Mouse (Mus musculus): ENCODE results near the gene Etnk1.
A peak's percentile ranks its signal among the peaks of the same experiment; 100 is the strongest.

Gene Etnk1

DNA sequence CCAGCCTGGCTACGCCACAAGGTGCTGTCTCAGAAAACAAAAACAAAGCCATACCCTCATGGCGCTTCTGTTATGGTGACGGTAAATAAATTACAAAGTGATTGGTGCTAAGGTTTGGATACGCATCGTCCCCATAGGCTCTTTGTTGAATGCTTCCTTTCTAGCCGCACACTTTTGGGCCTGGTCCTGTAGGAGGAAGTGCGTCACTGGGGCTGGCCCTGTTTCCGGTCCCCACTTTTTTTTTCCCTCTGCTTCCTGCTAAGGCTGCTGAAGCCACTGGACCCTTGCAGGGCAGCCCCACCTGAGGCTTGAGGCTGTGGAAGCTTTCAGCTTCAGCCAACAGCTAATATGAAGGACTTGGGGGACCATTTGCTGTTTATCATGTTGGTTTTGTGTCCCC is 54.2 kb downstream of the Etnk1 start:
- DNase-seq: no peak

DNA sequence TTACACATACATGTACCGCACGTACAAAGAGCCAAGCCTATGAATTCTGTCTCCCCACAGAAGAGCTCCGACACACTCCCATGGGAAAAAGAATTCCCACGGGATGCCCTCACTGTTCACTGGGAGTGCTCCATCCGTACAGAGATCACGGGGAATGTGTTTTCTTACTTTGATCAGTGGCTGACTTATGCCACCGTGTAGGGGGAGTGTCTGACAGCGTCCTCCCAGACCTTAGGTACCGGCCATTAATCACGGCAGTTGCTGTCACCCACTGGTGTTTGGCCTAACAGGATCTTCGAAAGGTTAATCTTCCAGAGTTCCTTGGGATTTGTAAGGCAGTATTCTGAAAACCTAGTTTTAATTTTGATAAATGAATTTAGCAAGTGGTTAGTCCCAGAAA is 57.0 kb downstream of the Etnk1 start:
- DNase-seq: no peak

DNA sequence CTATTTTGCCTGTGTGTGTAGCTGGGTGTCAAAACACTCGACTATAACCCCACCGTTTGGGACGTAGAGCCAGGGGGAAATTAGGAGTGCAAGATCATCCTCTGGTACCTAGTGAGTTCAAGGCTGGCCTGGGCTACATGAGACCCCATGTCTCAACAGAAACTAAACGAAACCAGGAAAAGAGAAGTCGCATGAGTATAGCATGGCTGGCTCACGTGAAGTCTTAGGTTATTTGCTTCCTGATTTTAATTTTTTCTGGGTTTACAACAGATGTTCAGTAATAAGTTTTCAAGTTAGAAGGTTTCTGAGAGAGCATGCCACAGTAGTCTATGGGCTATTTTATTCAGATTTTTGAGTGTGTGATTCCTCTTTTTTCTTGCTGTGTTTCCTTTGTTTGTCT is 57.9 kb downstream of the Etnk1 start:
- no peak for DNase-seq

DNA sequence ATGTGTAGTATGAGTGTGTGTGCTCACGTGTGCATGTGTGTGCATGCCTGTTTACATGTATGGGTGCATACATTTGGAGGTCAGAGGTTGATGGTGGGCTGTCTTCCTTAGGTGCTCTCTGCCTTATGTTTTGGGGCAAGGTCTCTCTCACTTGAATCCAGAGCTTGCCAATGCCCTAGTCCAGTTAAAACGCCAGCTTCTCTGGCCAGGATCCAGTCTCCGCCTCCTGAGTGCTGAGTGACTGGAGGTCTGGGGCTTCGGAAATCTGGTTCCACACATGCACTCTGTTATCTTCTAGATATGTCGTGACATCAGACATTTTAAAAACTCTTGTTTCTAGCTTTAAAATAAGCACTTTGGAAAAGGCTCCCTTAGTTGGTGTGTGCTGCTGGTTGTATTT is 61.7 kb downstream of the Etnk1 start:
- no peak for DNase-seq

DNA sequence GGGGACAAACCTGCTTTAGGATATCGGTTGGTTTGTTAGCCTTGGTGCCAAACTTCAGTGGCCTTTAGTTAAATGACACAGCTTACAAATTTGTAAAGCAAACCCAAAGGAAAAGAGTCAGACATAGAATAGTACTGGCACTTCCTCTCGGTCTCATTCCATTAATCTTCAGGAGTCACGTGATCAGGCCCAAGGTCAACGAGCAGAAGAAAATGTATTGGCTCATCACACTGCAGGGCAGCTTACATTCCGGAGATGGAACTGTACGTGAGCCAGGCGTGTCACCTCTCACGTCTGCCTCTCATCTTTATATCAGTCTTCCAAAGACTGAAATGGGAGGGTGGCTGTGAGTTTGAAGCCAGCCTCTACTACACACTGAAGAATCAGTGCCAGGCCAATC is 62.9 kb downstream of the Etnk1 start:
- DNase-seq: no peak

DNA sequence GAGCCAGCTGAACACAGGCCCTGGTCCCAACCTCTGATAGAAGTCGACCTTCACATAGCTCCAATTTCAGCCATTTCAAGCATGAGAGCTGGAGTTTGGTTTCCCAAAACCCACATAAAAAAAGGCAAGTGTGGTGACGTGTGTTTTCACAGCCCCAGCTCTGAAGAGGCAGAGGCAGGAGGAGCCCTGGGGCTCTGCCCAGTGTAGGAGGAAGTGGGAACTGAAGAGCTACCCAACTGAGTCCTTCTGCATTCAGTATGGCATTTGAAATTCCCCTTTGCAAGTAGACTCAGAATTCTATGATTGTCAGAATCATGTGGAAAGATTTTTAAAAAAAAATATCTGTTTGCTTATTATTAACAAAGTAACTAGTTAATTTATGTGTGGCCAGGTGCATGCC is 63.9 kb downstream of the Etnk1 start:
- DNase-seq: no peak

DNA sequence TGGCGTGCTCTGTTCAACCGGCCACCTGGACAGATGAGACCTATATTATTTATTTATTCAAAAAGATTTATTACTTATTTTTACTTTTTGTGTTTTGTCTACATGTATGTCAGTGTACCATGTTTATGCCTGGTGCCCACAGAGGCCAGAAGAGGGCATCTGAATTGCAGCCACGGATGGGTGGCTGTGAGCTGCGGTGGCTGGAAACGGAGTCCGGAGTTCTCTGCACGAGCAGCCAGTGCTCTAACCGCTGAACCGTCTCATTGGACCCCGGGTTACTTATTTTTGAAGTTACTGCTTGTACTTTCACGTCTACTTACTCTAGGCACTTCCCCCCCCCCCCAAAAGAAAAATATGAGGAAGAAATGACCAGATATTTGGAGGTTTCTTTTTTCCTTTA is 65.7 kb downstream of the Etnk1 start:
- no peak for DNase-seq

DNA sequence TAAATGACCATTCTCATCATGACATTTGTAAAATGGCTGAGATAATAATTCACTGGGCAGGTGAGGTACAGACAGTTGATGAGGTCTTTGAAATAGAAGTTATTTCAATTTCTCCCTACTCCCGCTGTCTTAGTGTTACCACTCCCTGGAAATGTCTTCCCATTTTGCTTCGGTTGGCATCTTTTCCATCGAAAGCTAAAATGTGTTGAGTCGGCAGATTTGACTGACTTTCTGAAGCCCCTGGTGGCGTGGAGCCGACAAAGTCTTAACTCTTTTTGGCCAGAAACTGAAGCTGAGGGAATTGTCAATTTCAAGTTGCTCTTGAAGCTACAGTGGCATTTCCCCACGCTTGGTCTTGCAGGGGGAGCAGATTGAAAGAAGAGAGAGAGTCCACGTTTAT is 67.8 kb downstream of the Etnk1 start:
- no peak for DNase-seq

DNA sequence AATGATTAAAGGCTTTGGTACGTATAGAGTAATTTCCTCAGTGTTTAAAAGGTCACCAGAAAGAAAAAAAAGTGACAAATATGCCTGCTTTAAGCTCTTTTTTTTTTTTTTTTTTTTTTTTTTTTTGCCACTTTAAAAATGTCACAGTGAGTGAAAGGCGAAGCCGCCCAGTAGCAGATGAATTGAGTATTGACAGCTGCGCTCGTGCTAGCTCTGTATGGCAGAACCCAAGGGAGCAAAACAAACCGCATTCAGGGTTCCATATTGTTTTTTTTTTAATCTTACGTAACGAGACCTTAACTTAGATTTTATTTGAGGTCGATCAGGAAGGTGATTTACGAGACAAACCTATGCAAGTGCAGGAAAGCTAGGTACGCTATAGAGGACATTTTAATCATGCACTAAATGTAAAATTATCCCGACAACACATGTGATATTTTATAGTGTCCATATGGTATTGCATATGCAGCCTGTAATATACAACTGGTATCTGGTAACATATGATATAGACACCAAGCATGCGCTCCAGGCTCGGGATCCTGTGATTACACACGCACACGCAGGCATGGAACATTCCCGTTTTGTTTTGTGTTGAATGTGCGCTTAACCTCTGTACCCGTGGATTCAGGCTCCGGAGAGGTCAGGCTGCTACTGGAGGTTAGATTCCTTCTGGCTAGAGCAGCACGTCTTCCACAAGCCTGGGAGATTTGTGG is 72.5 kb downstream of the Etnk1 start:
- DNase-seq: no peak

DNA sequence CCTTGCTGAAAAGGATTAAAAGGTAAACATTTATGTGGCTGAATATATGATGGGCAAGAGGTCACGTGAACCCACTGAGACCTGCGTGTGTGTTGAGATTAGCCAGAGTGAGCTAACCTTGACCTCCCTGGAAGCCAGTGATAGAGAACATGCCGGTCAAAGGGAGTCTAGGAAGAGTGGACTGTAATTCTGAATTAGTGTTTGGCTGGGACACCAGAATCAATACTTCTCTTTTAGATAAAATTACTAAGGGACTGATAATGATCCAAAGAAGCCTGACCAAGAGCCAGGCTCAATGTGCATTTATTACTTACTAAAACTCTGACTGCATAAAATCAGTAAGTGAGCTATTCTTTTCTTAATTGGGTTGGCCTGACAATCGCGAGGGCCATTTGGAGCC is 76.2 kb downstream of the Etnk1 start:
- DNase-seq: no peak

DNA sequence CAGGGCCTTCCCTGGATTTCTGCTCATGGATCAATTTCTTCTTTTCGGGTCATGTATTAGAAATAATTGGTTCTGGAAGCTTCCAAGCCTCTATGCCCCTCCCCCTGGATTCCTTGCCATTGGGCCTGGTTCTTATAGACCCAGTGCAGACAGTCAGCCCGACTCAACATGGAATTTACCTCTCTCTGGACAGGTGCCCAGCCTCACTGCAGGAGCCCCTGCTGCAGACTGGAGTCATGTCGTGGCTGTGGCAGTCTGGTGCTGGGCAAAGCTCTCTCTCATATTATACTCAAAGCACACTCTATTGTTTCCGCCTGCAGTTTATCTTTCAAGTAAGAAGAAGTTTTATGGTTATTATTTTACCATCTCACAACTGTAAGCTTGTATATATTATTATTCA is 90.9 kb downstream of the Etnk1 start:
- peak; percentile 4 for DNase-seq

DNA sequence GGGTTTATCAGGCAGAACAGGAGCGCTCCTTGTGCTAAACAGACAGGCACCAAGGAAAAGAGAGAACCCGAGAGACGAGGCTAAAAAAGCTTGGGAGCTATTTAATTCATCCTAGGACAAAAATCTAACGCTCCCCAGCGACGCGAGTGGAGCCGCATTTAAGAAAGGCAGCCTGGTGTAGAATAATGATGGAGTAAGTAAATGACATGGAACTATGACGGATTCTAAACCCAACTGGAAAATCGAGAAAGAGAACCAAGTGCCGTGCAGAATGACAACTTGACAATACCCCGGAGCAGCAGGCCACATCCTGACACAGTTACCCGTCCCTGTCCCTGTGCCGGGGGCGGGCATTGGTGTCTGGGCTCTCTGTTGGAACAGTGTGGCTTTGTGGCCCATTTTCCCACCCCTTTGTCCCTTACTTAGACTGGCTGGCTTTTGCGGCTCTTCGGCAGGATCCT is 92.2 kb downstream of the Etnk1 start:
- DNase-seq: peak; percentile 4

DNA sequence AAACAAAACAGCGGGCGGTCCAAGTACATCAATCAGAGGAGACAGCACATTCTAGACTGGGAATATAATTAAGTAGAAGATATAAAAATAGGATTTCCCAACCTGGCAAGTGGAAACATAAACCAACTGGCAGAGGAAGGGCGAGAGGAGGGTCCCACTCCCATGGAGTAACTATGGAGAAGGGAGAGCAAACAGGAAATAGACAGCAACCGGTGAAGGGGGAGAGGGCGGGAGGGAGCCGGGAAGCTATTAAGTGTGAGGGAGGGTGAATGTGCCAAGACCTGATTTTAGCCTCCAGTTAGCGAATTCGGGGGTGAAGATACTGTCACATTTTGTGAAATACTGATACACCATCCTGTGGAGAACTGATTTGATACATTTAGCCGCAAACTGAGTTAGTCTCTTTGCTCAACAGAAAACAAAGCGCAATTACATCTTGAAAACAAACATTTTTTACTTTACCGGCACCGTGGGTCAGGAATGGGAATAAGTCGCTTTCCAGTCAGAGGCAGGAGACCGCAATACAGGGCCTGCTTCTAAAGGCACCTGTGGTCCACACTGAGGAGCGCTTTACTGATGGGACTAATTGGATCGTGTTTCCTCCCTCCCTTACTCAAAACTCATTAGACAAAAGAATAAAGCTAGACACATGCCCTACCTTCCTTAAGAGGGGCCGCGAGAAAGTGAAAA is 93.0 kb downstream of the Etnk1 start:
- DNase-seq: no peak

DNA sequence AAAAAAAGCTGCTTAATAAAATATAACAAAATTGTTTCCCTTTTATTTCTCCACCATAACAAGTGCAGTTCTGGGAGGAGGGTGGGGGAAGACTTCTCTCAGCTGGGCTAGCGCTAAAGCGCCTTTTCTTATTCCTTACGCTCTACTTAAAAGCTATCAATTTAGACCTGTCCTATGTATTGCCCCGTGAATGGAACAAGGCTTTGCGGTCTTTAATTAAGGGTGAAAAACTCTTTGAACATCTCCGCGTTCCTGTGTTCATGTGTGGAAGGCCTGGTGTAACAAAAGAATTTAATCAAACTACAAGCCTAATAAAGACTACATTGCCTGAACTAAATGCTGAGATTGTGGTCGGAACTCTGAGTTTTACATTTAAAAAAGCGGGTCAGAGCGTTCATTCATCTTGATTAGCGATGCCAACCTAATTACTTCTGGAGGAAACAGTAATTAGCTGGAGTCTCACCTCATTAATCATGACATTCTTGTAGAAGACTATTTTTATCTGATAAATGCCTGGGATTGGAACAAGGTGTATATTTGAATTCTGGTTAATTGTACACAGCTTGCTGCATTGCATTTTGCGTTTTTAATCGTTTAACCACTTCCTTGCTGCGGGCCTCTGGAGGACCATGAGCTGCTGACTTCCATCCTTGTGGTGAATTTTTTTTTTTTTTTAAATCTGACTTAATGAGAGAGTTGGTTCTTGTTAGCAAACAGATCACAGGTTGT is 93.7 kb downstream of the Etnk1 start:
- no peak for DNase-seq

DNA sequence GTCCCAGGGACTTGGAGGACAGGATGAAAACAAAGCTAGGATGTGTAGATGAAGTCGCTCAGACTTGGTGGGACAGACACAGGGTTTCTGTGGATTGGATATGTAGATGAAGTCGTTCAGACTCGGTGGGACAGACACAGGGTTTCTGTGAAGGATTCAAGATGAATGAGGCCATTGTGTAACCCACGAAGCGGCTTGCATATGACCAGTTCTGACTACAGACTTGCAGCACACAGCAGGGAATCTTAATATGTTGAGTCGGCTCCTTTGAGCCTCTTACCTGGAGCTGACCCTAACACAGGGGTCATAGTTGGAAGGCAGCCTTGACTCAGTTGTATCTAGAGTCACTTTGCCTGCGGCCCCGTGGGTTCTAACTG is 94.3 kb downstream of the Etnk1 start:
- no peak for DNase-seq

DNA sequence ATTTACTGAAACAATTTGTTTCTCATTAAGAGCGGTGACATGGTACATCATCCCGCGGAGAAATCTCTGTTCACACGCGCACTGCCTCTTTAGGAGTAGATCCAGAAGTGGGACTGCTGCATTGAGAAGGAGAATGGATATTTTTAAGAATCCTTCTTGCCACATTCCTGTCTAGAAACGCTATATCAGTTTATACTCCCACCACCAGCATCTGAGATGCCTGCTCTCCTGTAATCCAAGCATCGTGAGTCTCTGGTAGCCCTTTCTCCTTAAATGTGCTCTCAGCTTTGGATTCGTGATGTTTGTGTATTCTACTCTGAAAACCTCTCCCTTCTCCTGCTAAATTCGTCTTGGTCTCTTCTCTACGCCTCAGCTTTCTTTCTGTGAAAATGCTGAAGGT is 98.5 kb downstream of the Etnk1 start:
- no peak for DNase-seq

DNA sequence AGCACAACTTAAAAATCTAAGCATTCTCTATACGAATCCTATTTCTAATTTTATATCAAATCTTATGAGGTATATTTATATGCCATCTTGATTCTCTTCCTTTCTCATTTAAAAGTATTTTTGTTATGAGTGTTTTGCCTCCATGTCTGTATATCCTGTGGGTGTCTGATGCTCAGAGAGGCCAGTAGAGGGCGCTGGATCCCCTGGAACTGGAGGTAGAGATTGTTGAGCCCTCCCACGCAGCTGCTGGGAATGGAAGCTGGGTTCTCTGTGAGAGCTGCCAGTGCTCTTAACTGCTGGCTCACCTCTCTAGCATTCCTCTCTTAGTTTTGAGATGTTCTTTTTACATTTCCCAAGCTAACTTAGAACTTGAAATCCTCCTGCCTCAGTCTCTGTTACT is 112.2 kb downstream of the Etnk1 start:
- DNase-seq: no peak

All from cerebellum, adult 11-12 months (tissue).